Mouse (Mus musculus) cerebellum, adult 18-20 months (tissue): ENCODE data around the gene Rptor.

Experiments
- DNase-seq, 2 experiments: peaks; one replicate each; pipeline ENCODE4 v3.0.0; 2021

Rptor gene

GRCm38 (mm10) chr11:119817362-119817837, 214.7 kb downstream of the Rptor start:
- no peak for DNase-seq

GRCm38 (mm10) chr11:119817898-119818297, 215.2 kb downstream of the Rptor start:
- peak; percentile 47 to 60 for DNase-seq

- DNase-seq: peak in 1 of 2 experiments; percentile 38
Observed at GRCm38 (mm10) chr11:119821514-119821913, 218.8 kb downstream of the Rptor start.

GRCm38 (mm10) chr11:119824072-119824649, 221.5 kb downstream of the Rptor start:
- DNase-seq: peak; percentile 87 to 91

GRCm38 (mm10) chr11:119825783-119826182, 223.1 kb downstream of the Rptor start:
- peak; percentile 69 to 74 for DNase-seq

- DNase-seq: no peak
Observed at GRCm38 (mm10) chr11:119826239-119826638, 223.5 kb downstream of the Rptor start.

- no peak for DNase-seq
Observed at GRCm38 (mm10) chr11:119829116-119829515, 226.4 kb downstream of the Rptor start.

GRCm38 (mm10) chr11:119831682-119832081, 229.0 kb downstream of the Rptor start:
- DNase-seq: no peak

- DNase-seq: no peak
Observed at GRCm38 (mm10) chr11:119833311-119833710, 230.6 kb downstream of the Rptor start.

- DNase-seq: no peak
Observed at GRCm38 (mm10) chr11:119833877-119834804, 231.4 kb downstream of the Rptor start.

- no peak for DNase-seq
Observed at GRCm38 (mm10) chr11:119836326-119836725, 233.6 kb downstream of the Rptor start.

- peak; percentile 69 to 84 for DNase-seq
Observed at GRCm38 (mm10) chr11:119837786-119838185, 235.1 kb downstream of the Rptor start.

GRCm38 (mm10) chr11:119839411-119840342, 237.0 kb downstream of the Rptor start:
- peak; percentile 62 to 66 for DNase-seq

- DNase-seq: no peak
Observed at GRCm38 (mm10) chr11:119846608-119847007, 243.9 kb downstream of the Rptor start.

GRCm38 (mm10) chr11:119847076-119847475, 244.4 kb downstream of the Rptor start:
- DNase-seq: no peak

- DNase-seq: peak; percentile 62 to 75
Observed at GRCm38 (mm10) chr11:119847569-119847968, 244.9 kb downstream of the Rptor start.

- no peak for DNase-seq
Observed at GRCm38 (mm10) chr11:119848189-119848588, 245.5 kb downstream of the Rptor start.

- no peak for DNase-seq
Observed at GRCm38 (mm10) chr11:119855999-119856398, 253.3 kb downstream of the Rptor start.

- no peak for DNase-seq
Observed at GRCm38 (mm10) chr11:119862523-119863299, 260.0 kb downstream of the Rptor start.

- no peak for DNase-seq
Observed at GRCm38 (mm10) chr11:119863421-119863821, 260.7 kb downstream of the Rptor start.

GRCm38 (mm10) chr11:119866837-119867236, 264.1 kb downstream of the Rptor start:
- DNase-seq: no peak

- no peak for DNase-seq
Observed at GRCm38 (mm10) chr11:119868138-119868537, 265.4 kb downstream of the Rptor start.
